22 mouse cellular contexts compared by ENCODE assay signal in genomic region chr6:86509194-86509865, GRCm38 (mm10). TPM values are rescaled to one million over a fixed set of nuclear protein-coding genes. Genes with fewer than 3 reads are reported as not detected.
DNase-seq lines count a peak whose midpoint lies in the region; ATAC-seq and TF ChIP-seq lines count a peak whose summit lies in the region.
"Had no signal": no experiment of that assay in that cellular context is flagged by ENCODE, and none has a peak within 500 bp of the region (broad histone marks: within the 10 kb centered on the region; RNA-seq: fewer than 3 reads in every experiment).

No protein-coding gene starts in this region.

- DNase-seq in ES-E14 (ENCODE audit: low read depth, low spot score), result no peak
- no peak for DNase-seq in liver, embryonic 14.5 days (ENCODE audit: low read depth in 3 of 3, low spot score in 3 of 3)
- DNase-seq in left cerebral cortex, postnatal 10 days (ENCODE audit: extremely low spot score in 1 of 2, low spot score in 2 of 2), result no peak
- no peak for DNase-seq in layer of hippocampus, postnatal 10 days (ENCODE audit: low spot score in 2 of 2)
- DNase-seq: adrenal gland, adult 8-10 months; B cell, adult 2 months; cerebellum, adult 11-12 months; cerebellum, adult 9-10 months; cerebellum, postnatal 25 days; gastrocnemius, postnatal 10 days; heart, adult 2 months; heart, postnatal 14 days had no signal

- in situ Hi-C loops in ES-E14 (cut with MboI; ENCODE audit: low sequenced_read_pairs in 2 of 2, unreplicated experiment in 2 of 2), result no loop called here

- no peak for TF ChIP-seq EP300 in liver, embryonic 14.5 days (IDR thresholded peaks at IDR 0.05; ENCODE audit: low read depth)

- H3K36me3 ChIP-seq in ES-E14 (ENCODE audit: control insufficient read depth, insufficient read depth, low read length, poor library complexity, severe bottlenecking), result no peaks in the 10 kb centered on the region
- no peaks in the 10 kb centered on the region for H3K36me3 ChIP-seq in liver, embryonic 14.5 days (replicated peaks; ENCODE audit: control insufficient read depth, insufficient read depth, low read depth)
- H3K36me3 ChIP-seq in kidney, embryonic 14.5 days (ENCODE audit: control insufficient read depth, insufficient read depth, low read length), result no peaks in the 10 kb centered on the region
- H3K36me3 ChIP-seq: embryonic facial prominence, embryonic 13.5 days; forebrain, embryonic 12.5 days; heart, embryonic 15.5 days had no signal

- H3K9me3 ChIP-seq in ES-E14 (ENCODE audit: control insufficient read depth, insufficient read depth, low read depth, low read length), result no peaks in the 10 kb centered on the region
- no peaks in the 10 kb centered on the region for H3K9me3 ChIP-seq in liver, embryonic 14.5 days (ENCODE audit: control insufficient read depth, low read length)
- H3K9me3 ChIP-seq in kidney, embryonic 14.5 days (ENCODE audit: control insufficient read depth, low read length), result no peaks in the 10 kb centered on the region
- H3K9me3 ChIP-seq: embryonic facial prominence, embryonic 13.5 days; forebrain, embryonic 12.5 days; heart, embryonic 15.5 days had no signal

- intact Hi-C loops in left cerebral cortex, postnatal 10 days (cut with DNase I), result no loop called here

- H3K27ac ChIP-seq in ES-E14 (ENCODE audit: insufficient read depth, low read depth, low read length, poor library complexity, severe bottlenecking), result 0 out of 2 replicates have a peak overlapping the region, but pooled peaks have one; percentile 6
- no peak overlapping the region for H3K27ac ChIP-seq in liver, embryonic 14.5 days
- H3K27ac ChIP-seq in kidney, embryonic 14.5 days (ENCODE audit: low read depth, low read length), result no peak overlapping the region
- H3K27ac ChIP-seq: embryonic facial prominence, embryonic 13.5 days; forebrain, embryonic 12.5 days; heart, adult 2 months; heart, embryonic 15.5 days; hindbrain, embryonic 14.5 days had no signal

- no peaks in the 10 kb centered on the region for H3K27me3 ChIP-seq in liver, embryonic 14.5 days (ENCODE audit: control insufficient read depth, insufficient read depth, low read length)
- H3K27me3 ChIP-seq in kidney, embryonic 14.5 days (ENCODE audit: control insufficient read depth, insufficient read depth, low read length), result no peaks in the 10 kb centered on the region
- H3K27me3 ChIP-seq: embryonic facial prominence, embryonic 13.5 days; forebrain, embryonic 12.5 days; heart, embryonic 15.5 days had no signal

- no peak overlapping the region for H3K9ac ChIP-seq in ES-E14 (ENCODE audit: insufficient read depth, low read depth, low read length, poor library complexity, severe bottlenecking)
- H3K9ac ChIP-seq in liver, embryonic 14.5 days (replicated peaks), result no peak overlapping the region
- no peak overlapping the region for H3K9ac ChIP-seq in kidney, embryonic 14.5 days (ENCODE audit: low read depth, low read length)
- H3K9ac ChIP-seq: embryonic facial prominence, embryonic 13.5 days; forebrain, embryonic 12.5 days; heart, embryonic 15.5 days; hindbrain, embryonic 14.5 days had no signal

- WGBS in liver, embryonic 14.5 days (ENCODE audit: insufficient replicate concordance), result 46% methylated on average over 4 of the region's 4 CpGs
- 87% methylated on average over 4 of the region's 4 CpGs for WGBS in kidney, embryonic 14.5 days

- peak; percentile 58 for ATAC-seq in common myeloid progenitor, adult 5-6 weeks (replicated peaks; ENCODE audit: low read depth, poor library complexity, severe bottlenecking)
- peak; percentile 28; the same call in 1 of the 2 replicates for ATAC-seq in liver, embryonic 14.5 days (ENCODE audit: insufficient read depth)
- ATAC-seq in megakaryocyte progenitor cell, adult 5-6 weeks (replicated peaks; ENCODE audit: poor library complexity), result peak; percentile 63
- ATAC-seq in kidney, embryonic 14.5 days (ENCODE audit: low FRiP score, low TSS enrichment), result no peak
- ATAC-seq: CD4-positive, CD25-positive, alpha-beta regulatory T cell, adult 4 months; forebrain, embryonic 16.5 days had no signal

- peaks cover 4 to 9% of the 10 kb centered on the region in 2 experiments; a peak in 3 of 4 replicates for H3K4me1 ChIP-seq in ES-E14 (ENCODE audit: control insufficient read depth in 2 of 2, insufficient read depth in 2 of 2, low read length in 2 of 2, poor library complexity in 1 of 2)
- peaks cover 8 to 15% of the 10 kb centered on the region in 2 experiments for H3K4me1 ChIP-seq in liver, embryonic 14.5 days (replicated peaks; ENCODE audit: control insufficient read depth in 2 of 2, insufficient read depth in 2 of 2, low read length in 1 of 2)
- no peaks in the 10 kb centered on the region for H3K4me1 ChIP-seq in kidney, embryonic 14.5 days (ENCODE audit: control insufficient read depth, insufficient read depth, low read length)
- H3K4me1 ChIP-seq: embryonic facial prominence, embryonic 13.5 days; forebrain, embryonic 12.5 days; heart, embryonic 15.5 days had no signal

- H3K4me2 ChIP-seq in liver, embryonic 14.5 days (ENCODE audit: low read depth), result no peak overlapping the region
- no peak overlapping the region for H3K4me2 ChIP-seq in kidney, embryonic 14.5 days (replicated peaks; ENCODE audit: low read depth, low read length)
- H3K4me2 ChIP-seq: embryonic facial prominence, embryonic 13.5 days; forebrain, embryonic 12.5 days; heart, embryonic 11.5 days; heart, embryonic 15.5 days; hindbrain, embryonic 14.5 days had no signal

- no peak for TF ChIP-seq CTCF in liver, embryonic 14.5 days (IDR thresholded peaks at IDR 0.05; ENCODE audit: low read depth)

- no peak overlapping the region for H3K4me3 ChIP-seq in ES-E14 (ENCODE audit: insufficient read depth in 1 of 2, low read depth in 1 of 2, low read length in 2 of 2, poor library complexity in 1 of 2, severe bottlenecking in 1 of 2)
- no peak overlapping the region for H3K4me3 ChIP-seq in liver, embryonic 14.5 days (ENCODE audit: insufficient read depth in 1 of 2, low read depth in 2 of 2, low read length in 2 of 2)
- H3K4me3 ChIP-seq in kidney, embryonic 14.5 days (ENCODE audit: low read length), result no peak overlapping the region
- H3K4me3 ChIP-seq: embryonic facial prominence, embryonic 13.5 days; forebrain, embryonic 12.5 days; heart, adult 2 months; heart, embryonic 15.5 days had no signal

TF ChIP-seq in ES-E14, 5 proteins besides CTCF, POLR2A, EP300 and RAD21:
- no peak for TF ChIP-seq ZNF384 (IDR thresholded peaks at IDR 0.05; ENCODE audit: low read depth, low read length)
- no peak for TF ChIP-seq ZC3H11A (IDR thresholded peaks at IDR 0.05; ENCODE audit: borderline replicate concordance, low read depth, low read length)
- no peak for TF ChIP-seq CHD2 (IDR thresholded peaks at IDR 0.05; ENCODE audit: low read depth, low read length)
- no peak for TF ChIP-seq HCFC1 (IDR thresholded peaks at IDR 0.05; ENCODE audit: borderline replicate concordance, insufficient read depth, low read length)
- no peak for TF ChIP-seq MAFK (IDR thresholded peaks at IDR 0.05; ENCODE audit: insufficient read depth, low read depth, low read length)

RNA-seq across cellular contexts. Expression of gene Pcbp1, which starts 16.8 kb away (rescaled TPM):
- 68.4 and 102 TPM in 2 replicates for total RNA-seq in ES-E14 (2012; rRNA removed)
- total RNA-seq in common myeloid progenitor, adult 5-6 weeks (2017), result 115 and 172 TPM in 2 replicates
- 124 and 136 TPM in 2 replicates for polyA plus RNA-seq in liver, embryonic 14.5 days (2012; rRNA removed)
- 188 and 220 TPM in 2 replicates for polyA plus RNA-seq in liver, embryonic 14.5 days (2014; fragmentation: Nextera tagmentation; extraction: Ambion mirVana)
- 333 and 352 TPM in 2 replicates for total RNA-seq in megakaryocyte progenitor cell, adult 5-6 weeks (2015)
- total RNA-seq in megakaryocyte progenitor cell, adult 5-6 weeks (2017), result 107 and 114 TPM in 2 replicates
- 100 to 1,000 TPM; 175 to 177 TPM for total RNA-seq in left cerebral cortex, postnatal 10 days (2021)
- total RNA-seq in layer of hippocampus, postnatal 10 days (2021), result 100 to 1,000 TPM; 159 to 184 TPM
- 475 and 492 TPM in 2 replicates for polyA plus RNA-seq in kidney, embryonic 14.5 days (2014; fragmentation: Nextera tagmentation; extraction: Ambion mirVana)
